Comparison of ENCODE assay signal across 11 mouse cellular contexts in the genomic region with DNA sequence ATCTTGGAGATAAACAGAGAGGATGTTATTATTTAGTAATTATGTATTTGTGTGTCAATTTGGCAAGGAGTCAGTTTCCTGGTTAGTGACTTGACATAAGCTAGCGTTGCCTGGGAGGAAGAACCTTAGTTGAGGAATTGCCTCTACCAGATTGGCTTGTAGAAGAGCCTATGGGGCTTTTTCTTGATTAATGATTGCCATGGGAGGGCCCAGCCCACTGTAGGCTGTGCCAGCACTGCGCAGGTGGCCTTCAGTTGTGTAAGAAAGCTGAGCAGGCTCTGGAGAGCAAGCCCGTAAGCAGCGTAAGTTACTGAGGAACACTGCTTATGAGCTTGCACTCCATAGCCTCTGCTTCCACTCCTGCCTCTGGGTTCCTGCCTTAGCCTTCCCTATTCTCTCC. TPM values are rescaled to one million over a fixed set of nuclear protein-coding genes. Genes with fewer than 3 reads are reported as not detected.
DNase-seq lines count a peak whose midpoint lies in the region; TF ChIP-seq lines count a peak whose summit lies in the region.
"Had no signal": no experiment of that assay in that cellular context is flagged by ENCODE, and none has a peak within 500 bp of the region (broad histone marks: within the 10 kb centered on the region; RNA-seq: fewer than 3 reads in every experiment).

No protein-coding gene starts in this region.

- no peak overlapping the region for H3K4me3 ChIP-seq in liver, adult 2 months (ENCODE audit: insufficient read depth, low read depth, low read length)
- H3K4me3 ChIP-seq in heart, adult 2 months, result no peak overlapping the region
- H3K4me3 ChIP-seq: erythroblast, embryonic 14.5 days had no signal

- H3K27ac ChIP-seq in liver, adult 2 months (replicated peaks; ENCODE audit: insufficient read depth, low read depth, low read length), result peak overlapping the region; percentile 84
- no peak overlapping the region for H3K27ac ChIP-seq in heart, adult 2 months

- no peak for TF ChIP-seq CTCF in liver, adult 2 months (IDR thresholded peaks at IDR 0.05; ENCODE audit: low read depth, low read length)
- no peak for TF ChIP-seq CTCF in heart, adult 2 months (IDR thresholded peaks at IDR 0.05)

- WGBS in liver, adult 2 months, result 19% methylated on average over 4 of the region's 4 CpGs
- 77% methylated on average over 4 of the region's 4 CpGs for WGBS in heart, adult 2 months

- no peaks in the 10 kb centered on the region for H3K36me3 ChIP-seq in liver, adult 2 months (ENCODE audit: control insufficient read depth, insufficient read depth, low read length)
- no peaks in the 10 kb centered on the region for H3K36me3 ChIP-seq in heart, adult 2 months (ENCODE audit: control insufficient read depth, insufficient read depth, low read length)

- H3K79me2 ChIP-seq in liver, adult 2 months (ENCODE audit: control insufficient read depth, insufficient read depth, low read length), result no peaks in the 10 kb centered on the region; the same call in 1 of the 2 replicates
- no peaks in the 10 kb centered on the region for H3K79me2 ChIP-seq in heart, adult 2 months (replicated peaks; ENCODE audit: control insufficient read depth, insufficient read depth, low read length)

- peaks cover 17% of the 10 kb centered on the region for H3K4me1 ChIP-seq in liver, adult 2 months (ENCODE audit: control insufficient read depth, insufficient read depth, low read length)
- no peaks in the 10 kb centered on the region for H3K4me1 ChIP-seq in heart, adult 2 months (ENCODE audit: control insufficient read depth, insufficient read depth, low read length)

- H3K27me3 ChIP-seq in liver, adult 2 months (ENCODE audit: control insufficient read depth, insufficient read depth, low read length), result no peaks in the 10 kb centered on the region
- no peaks in the 10 kb centered on the region for H3K27me3 ChIP-seq in heart, adult 2 months (ENCODE audit: control insufficient read depth, insufficient read depth, low read length)

- peak overlapping the region; percentile 61 for H3K9ac ChIP-seq in liver, adult 2 months (ENCODE audit: low read depth, low read length)
- no peak overlapping the region for H3K9ac ChIP-seq in heart, adult 2 months (ENCODE audit: low read depth, low read length)

- peak; percentile 62 for DNase-seq in adrenal gland, postnatal 10 days
- peak; percentile 84 for DNase-seq in kidney, adult 18-20 months
- DNase-seq in liver, adult 2 months (ENCODE audit: extremely low read depth, low read depth, low spot score), result peak; percentile 95
- peak; percentile 73 for DNase-seq in lung, postnatal 25 days (ENCODE audit: low spot score)
- DNase-seq in heart, adult 2 months, result no peak
- DNase-seq in thymus, postnatal 4 days, result no peak
- no peak for DNase-seq in heart, postnatal 36 days
- DNase-seq in layer of hippocampus, adult 11-12 months (ENCODE audit: low spot score), result no peak
- DNase-seq: cerebellum, postnatal 36 days; right cerebral cortex, postnatal 4 days had no signal

- intact Hi-C loops in heart, adult 2 months (cut with DNase I), result no loop called here
- intact Hi-C loops in heart, postnatal 36 days (cut with DNase I), result no loop called here

- no peak for TF ChIP-seq EP300 in heart, adult 2 months (IDR thresholded peaks at IDR 0.05; ENCODE audit: insufficient read depth, low read depth, low read length)

- peak; percentile 50; the same call in 1 of the 2 replicates for TF ChIP-seq POLR2A in liver, adult 2 months (IDR thresholded peaks at IDR 0.05; ENCODE audit: extremely low read depth, insufficient read depth, low read length)
- no peak for TF ChIP-seq POLR2A in heart, adult 2 months (IDR thresholded peaks at IDR 0.05; ENCODE audit: insufficient read depth, low read depth, low read length)

RNA-seq across cellular contexts. Expression of gene Shank2, which starts 7.3 kb away (rescaled TPM):
- total RNA-seq in adrenal gland, postnatal 10 days (2021), result 1 to 10 TPM; 3.6 to 6.5 TPM
- 4.1 and 6.4 TPM in 2 replicates for total RNA-seq in liver, adult 2 months (2014; rRNA removed)
- 4.5 and 6.6 TPM in 2 replicates for polyA plus RNA-seq in liver, adult 2 months (2012; rRNA removed)
- under 1 TPM; 0.31 to 0.41 TPM for total RNA-seq in heart, adult 2 months (2021)
- polyA plus RNA-seq in heart, adult 2 months (2012; rRNA removed), result 0.15 and 0.55 TPM in 2 replicates
- under 1 TPM; 0.22 to 0.49 TPM for total RNA-seq in heart, postnatal 36 days (2021)
- polyA plus RNA-seq: erythroblast, embryonic 14.5 days had no signal

Comparison
In these comparisons a context has a peak if more than half of its experiments do, and no peak if none do; other contexts are left out.
1. DNase-seq: peak in adrenal gland, postnatal 10 days (single experiment), kidney, adult 18-20 months (single experiment), liver, adult 2 months (single experiment) and lung, postnatal 25 days (single experiment); none in heart, adult 2 months (0 of 2), thymus, postnatal 4 days (single experiment), heart, postnatal 36 days (0 of 2) and layer of hippocampus, adult 11-12 months (single experiment).